Mouse (Mus musculus) bone marrow macrophage, adult 2 months (primary cell): ENCODE measurements around the gene D17H6S53E.

Experiments
- CTCF ChIP-seq: IDR thresholded peaks from 2 replicates; pipeline ENCODE4 v1.5.1; 2012; ENCODE audit warnings: low read depth, mild to moderate bottlenecking, low read length, moderate library complexity
- POLR2A ChIP-seq: IDR thresholded peaks from 2 replicates; pipeline ENCODE4 v1.6.1; 2012; ENCODE audit warnings: mild to moderate bottlenecking, low read depth, low read length, borderline replicate concordance

DNA sequence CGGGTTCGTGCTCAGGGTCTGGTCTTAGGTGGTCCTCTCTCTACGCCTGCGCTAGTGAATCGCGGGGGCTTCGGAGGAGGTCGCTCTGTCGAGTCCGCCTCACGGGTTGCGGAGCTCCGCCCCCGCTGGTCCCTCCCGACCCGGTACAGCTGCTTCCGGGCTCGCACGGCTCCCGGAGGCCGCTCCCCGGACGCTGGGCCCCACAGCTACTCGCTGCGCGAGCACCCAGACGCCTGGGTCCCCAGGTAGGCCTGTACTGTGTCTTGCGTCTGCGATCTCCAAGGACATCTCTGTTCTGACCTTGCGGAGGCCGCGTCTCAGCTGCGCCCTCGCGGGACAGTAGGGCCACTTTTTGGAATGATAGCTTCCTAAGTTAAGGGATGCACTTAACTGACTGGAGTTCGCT is at the start of gene D17H6S53E:
- no peak for TF ChIP-seq CTCF
- no peak for TF ChIP-seq POLR2A
